Mouse (Mus musculus): ENCODE data around the gene Tle6. TPM values are rescaled to one million over a fixed set of nuclear protein-coding genes. Genes with fewer than 3 reads are reported as not detected.
A peak's percentile ranks its signal among the peaks of the same experiment; 100 is the strongest.
"Not testable (repeated sequence)": the region's sequence is repeated elsewhere in the genome, so short reads cannot be mapped to it uniquely, and the experiment has no call there.

Tle6 gene
- polyA plus RNA-seq (2017; shearing (Covaris generic)) = under 1 TPM in 1 of 2 experiments, not detected in 1; 0.89 TPM

- ATAC-seq = peak; percentile 43
Measured at GRCm38 (mm10) chr10:81600738-81601203, at the start of gene Tle6. Gene Tle6, minus strand, starts transcription at chr10:81601073.

- ATAC-seq = peak; percentile 94
Measured at GRCm38 (mm10) chr10:81648803-81649775, 48.2 kb upstream of the Tle6 start, which contains the start of gene Gm10778. Gene Gm10778, plus strand, starts transcription at chr10:81649059.

- ATAC-seq = no peak
Measured at GRCm38 (mm10) chr10:81646015-81646555, 45.2 kb upstream of the Tle6 start.

GRCm38 (mm10) chr10:81645391-81645790, 44.5 kb upstream of the Tle6 start:
- ATAC-seq = no peak

- ATAC-seq = no peak
Measured at GRCm38 (mm10) chr10:81644716-81645115, 43.8 kb upstream of the Tle6 start.

- no peak for ATAC-seq
Measured at GRCm38 (mm10) chr10:81644162-81644561, 43.3 kb upstream of the Tle6 start.

- peak; percentile 87 for ATAC-seq
Measured at GRCm38 (mm10) chr10:81643449-81644055, 42.7 kb upstream of the Tle6 start.

GRCm38 (mm10) chr10:81642648-81643448, 42.0 kb upstream of the Tle6 start:
- ATAC-seq = no peak

GRCm38 (mm10) chr10:81641978-81642647, 41.2 kb upstream of the Tle6 start:
- no peak for ATAC-seq

GRCm38 (mm10) chr10:81641566-81641965, 40.7 kb upstream of the Tle6 start:
- ATAC-seq = no peak

GRCm38 (mm10) chr10:81640825-81641224, 40.0 kb upstream of the Tle6 start:
- ATAC-seq = not testable (repeated sequence)

- ATAC-seq = no peak
Measured at GRCm38 (mm10) chr10:81638101-81638500, 37.2 kb upstream of the Tle6 start.

- ATAC-seq = no peak
Measured at GRCm38 (mm10) chr10:81636338-81636737, 35.5 kb upstream of the Tle6 start.

GRCm38 (mm10) chr10:81633253-81634099, 32.6 kb upstream of the Tle6 start:
- peak; percentile 93 for ATAC-seq

- ATAC-seq = no peak
Measured at GRCm38 (mm10) chr10:81628390-81628789, 27.5 kb upstream of the Tle6 start, which contains the start of gene Ankrd24. Gene Ankrd24, plus strand, starts transcription at chr10:81628540.

GRCm38 (mm10) chr10:81627836-81628220, 27.0 kb upstream of the Tle6 start:
- ATAC-seq = peak; percentile 48

GRCm38 (mm10) chr10:81626994-81627835, 26.3 kb upstream of the Tle6 start, which contains the start of gene Sirt6:
Gene Sirt6, minus strand, starts transcription at chr10:81627797.
- ATAC-seq = peak; percentile 94

GRCm38 (mm10) chr10:81626101-81626993, 25.5 kb upstream of the Tle6 start:
- no peak for ATAC-seq
